25 mouse cellular contexts compared by ENCODE assay signal in the genomic region with DNA sequence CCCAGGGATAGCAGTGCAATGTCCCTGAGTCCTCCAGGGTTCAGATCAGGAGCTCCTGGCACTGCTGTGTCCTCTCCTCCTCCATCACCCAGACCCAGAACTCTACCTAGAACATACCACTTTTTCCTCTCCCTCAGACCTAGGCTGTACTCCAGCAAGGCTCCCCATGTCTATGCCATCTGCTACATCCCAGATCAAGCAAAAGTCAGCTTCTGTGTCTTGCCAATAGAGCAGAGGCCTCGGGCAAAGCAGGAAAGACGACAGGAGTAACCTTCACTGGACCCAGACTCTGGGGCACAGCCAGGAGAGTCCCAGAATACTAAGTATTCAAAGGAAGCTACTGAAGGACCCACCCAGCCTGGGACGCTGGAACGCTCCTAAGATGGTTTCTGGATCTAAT. TPM values are rescaled to one million over a fixed set of nuclear protein-coding genes. Genes with fewer than 3 reads are reported as not detected.
DNase-seq lines count a peak whose midpoint lies in the region; ATAC-seq and TF ChIP-seq lines count a peak whose summit lies in the region.
"Had no signal": no experiment of that assay in that cellular context is flagged by ENCODE, and none has a peak within 500 bp of the region (broad histone marks: within the 10 kb centered on the region; RNA-seq: fewer than 3 reads in every experiment).

No protein-coding gene starts in this region.

- no peaks in the 10 kb centered on the region for H3K9me3 ChIP-seq in forebrain, embryonic 10.5 days
- H3K9me3 ChIP-seq in kidney, embryonic 14.5 days (ENCODE audit: control insufficient read depth, low read length): no peaks in the 10 kb centered on the region
- H3K9me3 ChIP-seq: embryonic facial prominence, embryonic 15.5 days; forebrain, embryonic 15.5 days; G1E; heart, embryonic 13.5 days; hindbrain, embryonic 12.5 days had no signal

- peak overlapping the region; percentile 75; the same call in 1 of the 2 replicates for H3K27ac ChIP-seq in cerebellum, adult 2 months (ENCODE audit: insufficient read depth, low read length)
- no peak overlapping the region for H3K27ac ChIP-seq in forebrain, embryonic 10.5 days
- H3K27ac ChIP-seq in kidney, embryonic 14.5 days (ENCODE audit: low read depth, low read length): no peak overlapping the region
- H3K27ac ChIP-seq: embryonic facial prominence, embryonic 15.5 days; forebrain, embryonic 15.5 days; heart, embryonic 13.5 days; hindbrain, embryonic 12.5 days had no signal

- no peaks in the 10 kb centered on the region for H3K27me3 ChIP-seq in cerebellum, adult 2 months (ENCODE audit: control insufficient read depth, insufficient read depth, low read length)
- peaks cover 42% of the 10 kb centered on the region for H3K27me3 ChIP-seq in forebrain, embryonic 10.5 days (ENCODE audit: poor library complexity, severe bottlenecking)
- no peaks in the 10 kb centered on the region for H3K27me3 ChIP-seq in kidney, embryonic 14.5 days (ENCODE audit: control insufficient read depth, insufficient read depth, low read length)
- H3K27me3 ChIP-seq: embryonic facial prominence, embryonic 15.5 days; forebrain, embryonic 15.5 days; hindbrain, embryonic 12.5 days had no signal

- WGBS in cerebellum, adult 2 months: 8% methylated on average over 4 of the region's 4 CpGs
- 90% methylated on average over 4 of the region's 4 CpGs for WGBS in forebrain, embryonic 10.5 days
- WGBS in kidney, embryonic 14.5 days: 90% methylated on average over 4 of the region's 4 CpGs

- DNase-seq in adrenal gland, adult 2 months: peak; percentile 4
- DNase-seq in adrenal gland, postnatal 25 days: no peak
- DNase-seq in brain, adult 2 months (ENCODE audit: low read depth, low spot score): peak; percentile 98
- peak; percentile 84 to 94 for DNase-seq in cerebellum, adult 2 months
- DNase-seq in cerebellum, postnatal 10 days: peak; percentile 75 to 78
- no peak for DNase-seq in forebrain, embryonic 10.5 days (ENCODE audit: extremely low spot score, low spot score)
- no peak for DNase-seq in kidney, postnatal 10 days
- DNase-seq: adrenal gland, postnatal 14 days; B cell, adult 2 months; embryo, embryonic 11 days; gastrocnemius, postnatal 10 days; heart, postnatal 4 days; kidney, adult 8-10 months had no signal

- H3K4me3 ChIP-seq in cerebellum, adult 2 months (replicated peaks; ENCODE audit: insufficient read depth, low read depth, low read length): no peak overlapping the region
- no peak overlapping the region for H3K4me3 ChIP-seq in forebrain, embryonic 10.5 days
- H3K4me3 ChIP-seq in kidney, embryonic 14.5 days (ENCODE audit: low read length): no peak overlapping the region
- H3K4me3 ChIP-seq: embryonic facial prominence, embryonic 15.5 days; erythroblast, embryonic 14.5 days; forebrain, embryonic 15.5 days; heart, embryonic 13.5 days; hindbrain, embryonic 12.5 days had no signal

- peaks cover 49% of the 10 kb centered on the region for H3K4me1 ChIP-seq in cerebellum, adult 2 months (ENCODE audit: control insufficient read depth, insufficient read depth, low read length)
- H3K4me1 ChIP-seq in forebrain, embryonic 10.5 days: peaks cover 30% of the 10 kb centered on the region
- peaks cover 3% of the 10 kb centered on the region; the same call in 1 of the 2 replicates for H3K4me1 ChIP-seq in kidney, embryonic 14.5 days (ENCODE audit: control insufficient read depth, insufficient read depth, low read length)
- H3K4me1 ChIP-seq: embryonic facial prominence, embryonic 15.5 days had no signal

- TF ChIP-seq CTCF in cerebellum, adult 2 months (IDR thresholded peaks at IDR 0.05; ENCODE audit: borderline replicate concordance, insufficient read depth, low read depth, low read length): no peak

- no peak for ATAC-seq in kidney, embryonic 14.5 days (ENCODE audit: low FRiP score, low TSS enrichment)
- ATAC-seq: CD4-positive, CD25-positive, alpha-beta regulatory T cell, adult 4 months; forebrain, embryonic 15.5 days; hindbrain, embryonic 16.5 days; inflammation-experienced regulatory T-cells, adult 6 months; intestine, postnatal 0 days had no signal

- no peak overlapping the region for H3K4me2 ChIP-seq in kidney, embryonic 14.5 days (replicated peaks; ENCODE audit: low read depth, low read length)
- H3K4me2 ChIP-seq: embryonic facial prominence, embryonic 15.5 days; forebrain, embryonic 15.5 days; heart, embryonic 13.5 days; hindbrain, embryonic 12.5 days had no signal

- H3K9ac ChIP-seq in kidney, embryonic 14.5 days (ENCODE audit: low read depth, low read length): no peak overlapping the region
- H3K9ac ChIP-seq: embryonic facial prominence, embryonic 15.5 days; forebrain, embryonic 15.5 days; heart, embryonic 13.5 days; hindbrain, embryonic 12.5 days had no signal

- no peaks in the 10 kb centered on the region for H3K36me3 ChIP-seq in forebrain, embryonic 10.5 days (replicated peaks)
- H3K36me3 ChIP-seq in kidney, embryonic 14.5 days (ENCODE audit: control insufficient read depth, insufficient read depth, low read length): no peaks in the 10 kb centered on the region
- H3K36me3 ChIP-seq: embryonic facial prominence, embryonic 15.5 days; forebrain, embryonic 15.5 days; G1E; heart, embryonic 13.5 days; hindbrain, embryonic 12.5 days had no signal

- no peak for TF ChIP-seq POLR2A in cerebellum, adult 2 months (IDR thresholded peaks at IDR 0.05; ENCODE audit: borderline replicate concordance, insufficient read depth, low read length)

RNA-seq across cellular contexts. Expression of a gene that starts 9.8 kb away (rescaled TPM):
- under 1 TPM; 0.17 to 0.21 TPM for total RNA-seq in adrenal gland, adult 2 months (2021)
- polyA plus RNA-seq in adrenal gland, adult 2 months (2012; rRNA removed): 0.02 and 0.03 TPM in 2 replicates
- 0.19 and 0.30 TPM in 2 replicates for total RNA-seq in adrenal gland, postnatal 25 days (2021)
- polyA plus RNA-seq in cerebellum, adult 2 months (2012; rRNA removed): 89.2 and 103 TPM in 2 replicates
- polyA plus RNA-seq in forebrain, embryonic 10.5 days (2016; fragmentation: Nextera tagmentation; extraction: Ambion mirVana): 1.1 and 1.3 TPM in 2 replicates
- polyA plus RNA-seq in kidney, embryonic 14.5 days (2014; fragmentation: Nextera tagmentation; extraction: Ambion mirVana): 0.63 and 1.2 TPM in 2 replicates
- total RNA-seq: common myeloid progenitor, adult 5-6 weeks had no signal
- polyA plus RNA-seq: CD4-positive, CD25-positive, alpha-beta regulatory T cell, adult 4 months; erythroblast, embryonic 14.5 days; G1E; inflammation-experienced regulatory T-cells, adult 6 months had no signal

Comparison
In these comparisons a context has a peak if more than half of its experiments do, and no peak if none do; other contexts are left out.
1. DNase-seq: peak in adrenal gland, adult 2 months (single experiment), brain, adult 2 months (single experiment), cerebellum, adult 2 months (2 of 2) and cerebellum, postnatal 10 days (2 of 2); none in adrenal gland, postnatal 25 days (single experiment), forebrain, embryonic 10.5 days (single experiment) and kidney, postnatal 10 days (single experiment).
2. RNA of a gene that starts 9.8 kb away (polyA plus RNA-seq): 89.2 to 103 TPM in cerebellum, adult 2 months; 0.63 to 1.2 TPM in kidney, embryonic 14.5 days, 1.1 to 1.3 TPM in forebrain, embryonic 10.5 days and 0.02 to 0.03 TPM in adrenal gland, adult 2 months; every median in the first group is over 10 times any median in the second.